Mouse (Mus musculus) limb, embryonic 12.5 days (tissue): ENCODE measurements around the gene Eif4g3. TPM values are rescaled to one million over a fixed set of nuclear protein-coding genes. Genes with fewer than 3 reads are reported as not detected.

Experiments
- ATAC-seq: fragments of 200-750 bp; cut with Nextera tagmentation; 2 replicates; pipeline ENCODE4 v1.8.0; 2017; ENCODE audit warnings: low read depth, moderate TSS enrichment; ENCODE audit not compliant: insufficient number of reproducible peaks, insufficient read depth, low FRiP score, low TSS enrichment
- H3K27ac ChIP-seq: fragments of 300-500 bp; sonication (generic); 2 replicates; pipeline ENCODE4 v1.5.1; 2016; ENCODE audit warnings: mild to moderate bottlenecking, moderate library complexity
- H3K27me3 ChIP-seq: fragments of 300-500 bp; sonication (generic); 2 replicates; pipeline ENCODE4 v1.6.1; 2016; ENCODE audit warnings: mild to moderate bottlenecking, moderate library complexity
- H3K36me3 ChIP-seq: fragments of 300-500 bp; sonication (generic); 2 replicates; pipeline ENCODE4 v1.6.1; 2016; ENCODE audit warnings: mild to moderate bottlenecking, moderate library complexity
- H3K4me1 ChIP-seq: fragments of 300-500 bp; sonication (generic); replicated peaks from 2 replicates; pipeline ENCODE4 v1.6.1; 2016
- H3K4me2 ChIP-seq: fragments of 300-500 bp; sonication (generic); 2 replicates; pipeline ENCODE4 v1.6.1; 2016; ENCODE audit warnings: mild to moderate bottlenecking, moderate library complexity
- H3K4me3 ChIP-seq: fragments of 300-500 bp; sonication (generic); replicated peaks from 2 replicates; pipeline ENCODE4 v1.5.1; 2016; ENCODE audit warnings: mild to moderate bottlenecking
- H3K9ac ChIP-seq: fragments of 300-500 bp; sonication (generic); replicated peaks from 2 replicates; pipeline ENCODE4 v1.6.1; 2016; ENCODE audit warnings: mild to moderate bottlenecking, moderate library complexity
- H3K9me3 ChIP-seq: fragments of 300-500 bp; sonication (generic); 2 replicates; pipeline ENCODE4 v1.6.1; 2016; ENCODE audit warnings: mild to moderate bottlenecking, moderate library complexity
- WGBS: fragments of 180-500 bp; shearing (Covaris S2); methylation state at CpG from one replicate; pipeline ENCODE4 v1.1.7; 2016; 5-methylcytosine and 5-hydroxymethylcytosine counted together
- polyA plus RNA-seq: library from polyadenylated mRNA; unstranded; fragments of >200 nt; fragmentation: Nextera tagmentation; extraction: Ambion mirVana; gene quantifications from 2 replicates; pipeline ENCODE4 v1.2.1, GENCODE M21; 2016

The Eif4g3 gene
- polyA plus RNA-seq, 1 experiment from 2014 or later: 48.2 TPM

GRCm38 (mm10) chr4:137990433-137990832 lies 2.4 kb upstream of the Eif4g3 start:
- 0 out of 2 replicates have a peak, but pooled peaks cover 3% of the 10 kb centered on the region for H3K36me3 ChIP-seq
- no peak for ATAC-seq
- H3K4me3 ChIP-seq: no peak overlapping the region
- peaks cover 10% of the 10 kb centered on the region; the same call in 1 of the 2 replicates for H3K27me3 ChIP-seq
- no peak overlapping the region for H3K9ac ChIP-seq
- 80% methylated on average over 4 of the region's 4 CpGs for WGBS
- peaks cover 8% of the 10 kb centered on the region for H3K4me1 ChIP-seq
- no peak overlapping the region for H3K27ac ChIP-seq
- H3K4me2 ChIP-seq: no peak overlapping the region
- H3K9me3 ChIP-seq: no peaks in the 10 kb centered on the region

- Histone ChIP-seq H3K9ac (0 out of 2 replicates have a peak overlapping the region, but pooled peaks have one; percentile 31), H3K36me3 (peaks cover 11% of the 10 kb centered on the region), H3K4me1 (peaks cover 16% of the 10 kb centered on the region), H3K4me2 (no peak overlapping the region), H3K4me3 (no peak overlapping the region), H3K27me3 (peaks cover 10% of the 10 kb centered on the region; the same call in 1 of the 2 replicates), H3K9me3 (no peaks in the 10 kb centered on the region), H3K27ac (no peak overlapping the region)
- no peak for ATAC-seq
- 82% methylated on average over 7 of the region's 7 CpGs for WGBS
Observed at GRCm38 (mm10) chr4:137991240-137991639, 1.6 kb upstream of the Eif4g3 start.

GRCm38 (mm10) chr4:137993291-137993758 lies 503 bp downstream of the Eif4g3 start:
- Histone ChIP-seq H3K27me3 (peaks cover 10% of the 10 kb centered on the region; the same call in 1 of the 2 replicates), H3K27ac (peak overlapping the region; percentile 97), H3K9me3 (no peaks in the 10 kb centered on the region), H3K36me3 (peaks cover 28% of the 10 kb centered on the region), H3K4me1 (peaks cover 22% of the 10 kb centered on the region), H3K4me2 (peak overlapping the region; percentile 74), H3K4me3 (peak overlapping the region; percentile 100), H3K9ac (peak overlapping the region; percentile 100)
- peak; percentile 89 for ATAC-seq
- WGBS: under 1% methylated on average over 52 of the region's 59 CpGs

- Histone ChIP-seq H3K4me2 (peak overlapping the region; percentile 74), H3K9ac (peak overlapping the region; percentile 100), H3K9me3 (no peaks in the 10 kb centered on the region), H3K4me1 (peaks cover 22% of the 10 kb centered on the region), H3K27ac (peak overlapping the region; percentile 97), H3K4me3 (peak overlapping the region; percentile 100), H3K27me3 (peaks cover 10% of the 10 kb centered on the region; the same call in 1 of the 2 replicates), H3K36me3 (peaks cover 35% of the 10 kb centered on the region)
- WGBS: 1% methylated on average over 38 of the region's 60 CpGs
- peak; percentile 47; the same call in 1 of the 2 replicates for ATAC-seq
Observed at GRCm38 (mm10) chr4:137993821-137994561, 1.2 kb downstream of the Eif4g3 start.

- 51% methylated on average over 12 of the region's 12 CpGs for WGBS
- H3K4me3 ChIP-seq: peak overlapping the region; percentile 100
- H3K4me2 ChIP-seq: peak overlapping the region; percentile 74
- peaks cover 10% of the 10 kb centered on the region; the same call in 1 of the 2 replicates for H3K27me3 ChIP-seq
- peak overlapping the region; percentile 100 for H3K9ac ChIP-seq
- no peak for ATAC-seq
- H3K36me3 ChIP-seq: peaks cover 42% of the 10 kb centered on the region
- peaks cover 22% of the 10 kb centered on the region for H3K4me1 ChIP-seq
- H3K27ac ChIP-seq: no peak overlapping the region
- no peaks in the 10 kb centered on the region for H3K9me3 ChIP-seq
Observed at GRCm38 (mm10) chr4:137994562-137995336, 1.9 kb downstream of the Eif4g3 start.

GRCm38 (mm10) chr4:137995399-137995798 lies 2.6 kb downstream of the Eif4g3 start:
- Histone ChIP-seq H3K4me3 (peak overlapping the region; percentile 100), H3K4me1 (peaks cover 26% of the 10 kb centered on the region), H3K27me3 (peaks cover 10% of the 10 kb centered on the region; the same call in 1 of the 2 replicates), H3K4me2 (peak overlapping the region; percentile 74), H3K9ac (peak overlapping the region; percentile 100; the same call in 1 of the 2 replicates), H3K9me3 (no peaks in the 10 kb centered on the region), H3K36me3 (peaks cover 42% of the 10 kb centered on the region), H3K27ac (no peak overlapping the region)
- no peak for ATAC-seq
- WGBS: 87% methylated on average over 12 of the region's 12 CpGs

GRCm38 (mm10) chr4:137998232-137998631 lies 5.4 kb downstream of the Eif4g3 start:
- H3K4me1 ChIP-seq: peaks cover 32% of the 10 kb centered on the region
- H3K4me2 ChIP-seq: no peak overlapping the region
- ATAC-seq: no peak
- no peak overlapping the region for H3K4me3 ChIP-seq
- no peak overlapping the region for H3K9ac ChIP-seq
- no peaks in the 10 kb centered on the region for H3K9me3 ChIP-seq
- H3K27ac ChIP-seq: no peak overlapping the region
- 70% methylated on average over 4 of the region's 4 CpGs for WGBS
- peaks cover 67% of the 10 kb centered on the region for H3K36me3 ChIP-seq
- H3K27me3 ChIP-seq: no peaks in the 10 kb centered on the region

- Histone ChIP-seq H3K4me1 (peaks cover 22% of the 10 kb centered on the region), H3K36me3 (peaks cover 83% of the 10 kb centered on the region), H3K9ac (no peak overlapping the region), H3K4me3 (no peak overlapping the region), H3K9me3 (no peaks in the 10 kb centered on the region), H3K4me2 (no peak overlapping the region), H3K27me3 (no peaks in the 10 kb centered on the region), H3K27ac (no peak overlapping the region)
- 43% methylated on average over 7 of the region's 7 CpGs for WGBS
- no peak for ATAC-seq
Observed at GRCm38 (mm10) chr4:138000682-138001081, 7.9 kb downstream of the Eif4g3 start.

- 91% methylated on average over 11 of the region's 11 CpGs for WGBS
- ATAC-seq: no peak
- no peak overlapping the region for H3K27ac ChIP-seq
Observed at GRCm38 (mm10) chr4:138003909-138004610, 11.2 kb downstream of the Eif4g3 start.

GRCm38 (mm10) chr4:138005781-138006180 lies 13.0 kb downstream of the Eif4g3 start:
- ATAC-seq: no peak
- 92% methylated on average over 1 of the region's 1 CpGs for WGBS
- no peak overlapping the region for H3K4me2 ChIP-seq
- no peak overlapping the region for H3K27ac ChIP-seq
- H3K4me3 ChIP-seq: no peak overlapping the region
- no peaks in the 10 kb centered on the region for H3K9me3 ChIP-seq
- peaks cover 87% of the 10 kb centered on the region for H3K36me3 ChIP-seq
- no peaks in the 10 kb centered on the region for H3K27me3 ChIP-seq
- peaks cover 2% of the 10 kb centered on the region; the same call in 1 of the 2 replicates for H3K4me1 ChIP-seq
- H3K9ac ChIP-seq: no peak overlapping the region

More at GRCm38 (mm10) chr4:138003909-138004610, 11.2 kb downstream of the Eif4g3 start:
- Histone ChIP-seq H3K9ac (no peak overlapping the region), H3K36me3 (peaks cover 82% of the 10 kb centered on the region), H3K4me3 (no peak overlapping the region), H3K4me2 (no peak overlapping the region), H3K9me3 (no peaks in the 10 kb centered on the region), H3K27me3 (no peaks in the 10 kb centered on the region), H3K4me1 (peaks cover 11% of the 10 kb centered on the region; the same call in 1 of the 2 replicates)
